Mouse (Mus musculus) gastrocnemius, postnatal 10 days (tissue): ENCODE data around the gene Gm49380. TPM values are rescaled to one million over a fixed set of nuclear protein-coding genes. Genes with fewer than 3 reads are reported as not detected.

Source experiments
- DNase-seq: peaks from one replicate; pipeline ENCODE4 v3.0.0; 2021; ENCODE audit warnings: mixed read lengths
- total RNA-seq, 2 experiments: library from RNA; stranded (reverse); gene quantifications; 2 replicates each; pipeline ENCODE4 v1.2.3; 2021

Gm49380 gene
- total RNA-seq, 2 experiments from 2014 or later, result 0.23 to 0.49 TPM

GRCm38 (mm10) chr9:44074395-44075275, 38.7 kb downstream of the Gm49380 start:
- DNase-seq, result no peak

- DNase-seq, result no peak
Observed at GRCm38 (mm10) chr9:44073115-44073514, 40.2 kb downstream of the Gm49380 start.

- DNase-seq, result no peak
Observed at GRCm38 (mm10) chr9:44072599-44072915, 40.7 kb downstream of the Gm49380 start.

- DNase-seq, result no peak
Observed at GRCm38 (mm10) chr9:44071914-44072598, 41.2 kb downstream of the Gm49380 start.

GRCm38 (mm10) chr9:44070844-44071231, 42.5 kb downstream of the Gm49380 start:
- no peak for DNase-seq

GRCm38 (mm10) chr9:44070113-44070843, 43.0 kb downstream of the Gm49380 start:
- no peak for DNase-seq

GRCm38 (mm10) chr9:44069252-44069651, 44.0 kb downstream of the Gm49380 start:
- DNase-seq, result no peak

GRCm38 (mm10) chr9:44067960-44068330, 45.4 kb downstream of the Gm49380 start:
- no peak for DNase-seq

- no peak for DNase-seq
Observed at GRCm38 (mm10) chr9:44067241-44067959, 45.9 kb downstream of the Gm49380 start.

GRCm38 (mm10) chr9:44066785-44067225, 46.5 kb downstream of the Gm49380 start, which contains the start of gene Usp2:
TSS of gene Usp2 (plus strand) at chr9:44067021.
- DNase-seq, result peak; percentile 99

- DNase-seq, result no peak
Observed at GRCm38 (mm10) chr9:44065177-44065576, 48.1 kb downstream of the Gm49380 start.

- DNase-seq, result no peak
Observed at GRCm38 (mm10) chr9:44058606-44059005, 54.7 kb downstream of the Gm49380 start.

- DNase-seq, result no peak
Observed at GRCm38 (mm10) chr9:44053936-44054335, 59.4 kb downstream of the Gm49380 start.

GRCm38 (mm10) chr9:44052855-44053254, 60.4 kb downstream of the Gm49380 start:
- DNase-seq, result no peak

- DNase-seq, result no peak
Observed at GRCm38 (mm10) chr9:44049381-44050165, 63.7 kb downstream of the Gm49380 start.

GRCm38 (mm10) chr9:44048541-44049380, 64.5 kb downstream of the Gm49380 start:
- no peak for DNase-seq

- no peak for DNase-seq
Observed at GRCm38 (mm10) chr9:44047571-44048490, 65.5 kb downstream of the Gm49380 start.

- no peak for DNase-seq
Observed at GRCm38 (mm10) chr9:44047071-44047470, 66.2 kb downstream of the Gm49380 start.

GRCm38 (mm10) chr9:44046426-44046825, 66.9 kb downstream of the Gm49380 start:
- DNase-seq, result no peak
